Mouse (Mus musculus) frontal cortex, adult 2 months (tissue): Measurements from ENCODE around the gene Srbd1. TPM values are rescaled to one million over a fixed set of nuclear protein-coding genes. Genes with fewer than 3 reads are reported as not detected.

Experiments
- DNase-seq, 2 experiments: peaks; one replicate each; pipeline ENCODE4 v3.0.0; 2022; ENCODE audit warnings: low spot score in 1 of 2; ENCODE audit errors: extremely low spot score in 1 of 2
- polyA plus RNA-seq: library from polyadenylated mRNA; depleted of rRNA; stranded (reverse); fragments of >200 nt; gene quantifications from 2 replicates; pipeline ENCODE4 v1.2.3, GENCODE M21; 2012; rRNA removed

Srbd1 gene
- polyA plus RNA-seq, 1 experiment, result 8.2 TPM

GRCm38 (mm10) chr17:85935268-85935667, 209.7 kb downstream of the Srbd1 start:
- DNase-seq, result no peak

Other genes starting within 250 kb of the Srbd1 start
- 83.3 and 96.6 TPM in 2 replicates for gene Prkce, start 22.6 kb upstream of the Srbd1 start, polyA plus RNA-seq